Mouse (Mus musculus) stomach, postnatal 0 days (tissue): Measurements from ENCODE around the gene Parvb.

ENCODE experiments used
- CTCF ChIP-seq: IDR thresholded peaks from 2 replicates; pipeline ENCODE4 v1.5.1; 2016; ENCODE audit warnings: antibody characterized with exemption, low read depth, mild to moderate bottlenecking, moderate library complexity
- EP300 ChIP-seq: optimal IDR thresholded peaks from 2 replicates; pipeline ENCODE3; 2016; ENCODE audit warnings: antibody characterized with exemption

DNA sequence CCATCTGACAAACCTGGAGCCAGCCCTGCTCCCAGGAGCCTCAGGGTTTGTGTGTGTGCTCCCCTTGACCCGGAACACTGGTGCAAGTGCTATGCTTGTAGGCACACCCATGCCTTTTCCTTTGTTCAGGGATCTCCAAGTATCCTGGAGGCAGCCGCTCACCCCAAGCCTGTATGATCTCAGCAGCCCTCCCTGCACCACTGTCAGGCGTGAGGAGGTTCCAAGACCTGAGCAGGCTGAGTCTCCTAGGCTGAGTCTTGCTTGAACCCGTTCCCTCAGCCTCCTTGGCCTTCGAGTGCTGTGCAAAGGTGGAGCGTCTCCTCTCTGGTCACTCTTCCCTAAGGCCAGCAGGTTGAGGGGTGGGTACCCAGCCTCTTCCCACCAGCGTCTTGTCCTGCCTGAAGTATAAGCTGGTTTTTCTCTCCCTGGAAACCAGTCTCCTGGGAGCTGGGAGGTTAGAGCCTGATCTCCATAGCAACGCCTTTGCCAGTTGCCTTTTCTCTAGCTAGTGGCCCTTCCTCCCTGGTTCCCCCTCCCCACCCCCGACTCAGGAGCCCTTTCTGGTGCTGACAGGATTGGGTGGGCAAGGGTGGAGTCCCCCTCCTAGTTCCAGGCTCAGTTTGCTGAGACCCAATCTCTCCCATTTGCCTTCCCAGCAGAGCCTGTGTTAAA, 68.0 kb downstream of the Parvb start:
- TF ChIP-seq CTCF (no peak), EP300 (no peak)
